Mouse (Mus musculus): Measurements from ENCODE around the gene Arfgap3. TPM values are rescaled to one million over a fixed set of nuclear protein-coding genes. Genes with fewer than 3 reads are reported as not detected.

The Arfgap3 gene
- polyA plus RNA-seq, 2 experiments = 51.4 to 54.8 TPM

- H3K4me2 ChIP-seq (replicated peaks; ENCODE audit: low read depth, low read length, severe bottlenecking) = no peak overlapping the region
- ATAC-seq (ENCODE audit: low FRiP score, low read depth) (no peak), DNase-seq (ENCODE audit: low spot score) (no peak)
- no peak overlapping the region for H3K27ac ChIP-seq (replicated peaks; ENCODE audit: low read depth, low read length)
- H3K4me1 ChIP-seq (ENCODE audit: control insufficient read depth, insufficient read depth, low read length) = peaks cover 7% of the 10 kb centered on the region; the same call in 1 of the 2 replicates
- H3K4me3 ChIP-seq (replicated peaks; ENCODE audit: low read length) = no peak overlapping the region
- H3K27me3 ChIP-seq (ENCODE audit: control insufficient read depth, insufficient read depth, low read length) = no peaks in the 10 kb centered on the region
- peaks cover 47% of the 10 kb centered on the region for H3K36me3 ChIP-seq (ENCODE audit: control insufficient read depth, insufficient read depth, low read length)
- H3K9ac ChIP-seq (ENCODE audit: low read depth, low read length, severe bottlenecking) = no peak overlapping the region
- H3K9me3 ChIP-seq (ENCODE audit: control insufficient read depth, low read length) = no peaks in the 10 kb centered on the region
- 95% methylated on average over 7 of the region's 7 CpGs for WGBS
- TF ChIP-seq POLR2A (IDR thresholded peaks at IDR 0.05; ENCODE audit: borderline replicate concordance, extremely low read depth, insufficient read depth, insufficient read length) = no peak
These were observed 50.6 kb downstream of the Arfgap3 start for GRCm38 (mm10) chr15:83299450-83299849.

GRCm38 (mm10) chr15:83298810-83299209 lies 51.2 kb downstream of the Arfgap3 start:
- H3K36me3 ChIP-seq (ENCODE audit: control insufficient read depth, insufficient read depth, low read length) = peaks cover 44% of the 10 kb centered on the region
- TF ChIP-seq POLR2A (IDR thresholded peaks at IDR 0.05; ENCODE audit: borderline replicate concordance, extremely low read depth, insufficient read depth, insufficient read length) = no peak
- ATAC-seq (ENCODE audit: low FRiP score, low read depth) (no peak), DNase-seq (ENCODE audit: low spot score) (no peak)
- WGBS = 85% methylated on average over 2 of the region's 2 CpGs
- no peak overlapping the region for H3K4me3 ChIP-seq (replicated peaks; ENCODE audit: low read length)
- no peaks in the 10 kb centered on the region for H3K27me3 ChIP-seq (ENCODE audit: control insufficient read depth, insufficient read depth, low read length)
- H3K4me2 ChIP-seq (replicated peaks; ENCODE audit: low read depth, low read length, severe bottlenecking) = no peak overlapping the region
- peaks cover 13% of the 10 kb centered on the region for H3K4me1 ChIP-seq (ENCODE audit: control insufficient read depth, insufficient read depth, low read length)
- H3K9ac ChIP-seq (ENCODE audit: low read depth, low read length, severe bottlenecking) = no peak overlapping the region
- H3K9me3 ChIP-seq (ENCODE audit: control insufficient read depth, low read length) = no peaks in the 10 kb centered on the region
- H3K27ac ChIP-seq (replicated peaks; ENCODE audit: low read depth, low read length) = no peak overlapping the region

GRCm38 (mm10) chr15:83298313-83298712 lies 51.7 kb downstream of the Arfgap3 start:
- no peak for TF ChIP-seq POLR2A (IDR thresholded peaks at IDR 0.05; ENCODE audit: borderline replicate concordance, extremely low read depth, insufficient read depth, insufficient read length)
- Histone ChIP-seq H3K4me2 (replicated peaks; ENCODE audit: low read depth, low read length, severe bottlenecking) (no peak overlapping the region), H3K4me1 (ENCODE audit: control insufficient read depth, insufficient read depth, low read length) (peaks cover 17% of the 10 kb centered on the region), H3K36me3 (ENCODE audit: control insufficient read depth, insufficient read depth, low read length) (peaks cover 42% of the 10 kb centered on the region), H3K4me3 (replicated peaks; ENCODE audit: low read length) (no peak overlapping the region), H3K27me3 (ENCODE audit: control insufficient read depth, insufficient read depth, low read length) (no peaks in the 10 kb centered on the region), H3K9me3 (ENCODE audit: control insufficient read depth, low read length) (no peaks in the 10 kb centered on the region), H3K27ac (replicated peaks; ENCODE audit: low read depth, low read length) (no peak overlapping the region), H3K9ac (ENCODE audit: low read depth, low read length, severe bottlenecking) (no peak overlapping the region)
- 84% methylated on average over 8 of the region's 8 CpGs for WGBS
- ATAC-seq (ENCODE audit: low FRiP score, low read depth) (no peak), DNase-seq (ENCODE audit: low spot score) (no peak)

GRCm38 (mm10) chr15:83296771-83297311 lies 53.2 kb downstream of the Arfgap3 start:
- peaks cover 30% of the 10 kb centered on the region for H3K36me3 ChIP-seq (ENCODE audit: control insufficient read depth, insufficient read depth, low read length)
- H3K4me1 ChIP-seq (ENCODE audit: control insufficient read depth, insufficient read depth, low read length) = peaks cover 17% of the 10 kb centered on the region
- DNase-seq (ENCODE audit: low spot score) (peak; percentile 23), ATAC-seq (ENCODE audit: low FRiP score, low read depth) (peak; percentile 56; the same call in 1 of the 2 replicates)
- no peak overlapping the region for H3K27ac ChIP-seq (replicated peaks; ENCODE audit: low read depth, low read length)
- 52% methylated on average over 8 of the region's 8 CpGs for WGBS
- no peaks in the 10 kb centered on the region for H3K9me3 ChIP-seq (ENCODE audit: control insufficient read depth, low read length)
- no peak overlapping the region for H3K9ac ChIP-seq (ENCODE audit: low read depth, low read length, severe bottlenecking)
- no peaks in the 10 kb centered on the region for H3K27me3 ChIP-seq (ENCODE audit: control insufficient read depth, insufficient read depth, low read length)
- H3K4me3 ChIP-seq (replicated peaks; ENCODE audit: low read length) = no peak overlapping the region
- H3K4me2 ChIP-seq (replicated peaks; ENCODE audit: low read depth, low read length, severe bottlenecking) = no peak overlapping the region
- no peak for TF ChIP-seq POLR2A (IDR thresholded peaks at IDR 0.05; ENCODE audit: borderline replicate concordance, extremely low read depth, insufficient read depth, insufficient read length)

GRCm38 (mm10) chr15:83296050-83296449 lies 54.0 kb downstream of the Arfgap3 start:
- H3K27me3 ChIP-seq (ENCODE audit: control insufficient read depth, insufficient read depth, low read length) = no peaks in the 10 kb centered on the region
- H3K36me3 ChIP-seq (ENCODE audit: control insufficient read depth, insufficient read depth, low read length) = peaks cover 29% of the 10 kb centered on the region
- H3K4me3 ChIP-seq (replicated peaks; ENCODE audit: low read length) = no peak overlapping the region
- H3K27ac ChIP-seq (replicated peaks; ENCODE audit: low read depth, low read length) = no peak overlapping the region
- DNase-seq (ENCODE audit: low spot score) (no peak), ATAC-seq (ENCODE audit: low FRiP score, low read depth) (no peak)
- no peak overlapping the region for H3K9ac ChIP-seq (ENCODE audit: low read depth, low read length, severe bottlenecking)
- no peaks in the 10 kb centered on the region for H3K9me3 ChIP-seq (ENCODE audit: control insufficient read depth, low read length)
- H3K4me1 ChIP-seq (ENCODE audit: control insufficient read depth, insufficient read depth, low read length) = peaks cover 17% of the 10 kb centered on the region
- no peak for TF ChIP-seq POLR2A (IDR thresholded peaks at IDR 0.05; ENCODE audit: borderline replicate concordance, extremely low read depth, insufficient read depth, insufficient read length)
- 89% methylated on average over 4 of the region's 4 CpGs for WGBS
- no peak overlapping the region for H3K4me2 ChIP-seq (replicated peaks; ENCODE audit: low read depth, low read length, severe bottlenecking)

Data from limb, embryonic 14.5 days (tissue).